Mouse (Mus musculus) forebrain, embryonic 11.5 days (tissue): ENCODE results near the gene Olfr30. TPM values are rescaled to one million over a fixed set of nuclear protein-coding genes. Genes with fewer than 3 reads are reported as not detected.
"Not testable (repeated sequence)": the region's sequence is repeated elsewhere in the genome, so short reads cannot be mapped to it uniquely, and the experiment has no call there.

Source experiments
- ATAC-seq: fragments of 200-750 bp; cut with Nextera tagmentation; replicated peaks from 2 replicates; pipeline ENCODE4 v1.8.0; 2017; ENCODE audit warnings: moderate TSS enrichment; ENCODE audit not compliant: low FRiP score
- DNase-seq: peaks from one replicate; pipeline ENCODE4 v3.0.0-alpha.2; 2017; ENCODE audit warnings: low spot score
- H3K27ac ChIP-seq: fragments of 300-500 bp; sonication (generic); 2 replicates; pipeline ENCODE4 v1.5.1; 2014; ENCODE audit warnings: low read depth, low read length
- H3K27me3 ChIP-seq: fragments of 300-500 bp; sonication (generic); 2 replicates; pipeline ENCODE4 v1.6.1; 2014; ENCODE audit warnings: mild to moderate bottlenecking, low read length, mixed read lengths; ENCODE audit not compliant: control insufficient read depth, insufficient read depth
- H3K36me3 ChIP-seq: fragments of 300-500 bp; sonication (generic); 2 replicates; pipeline ENCODE4 v1.6.1; 2014; ENCODE audit warnings: mild to moderate bottlenecking, low read length, moderate library complexity, mixed read lengths; ENCODE audit not compliant: control insufficient read depth, insufficient read depth
- H3K4me1 ChIP-seq: fragments of 300-500 bp; sonication (generic); replicated peaks from 2 replicates; pipeline ENCODE4 v1.6.1; 2014; ENCODE audit warnings: low read length, mixed read lengths; ENCODE audit not compliant: control insufficient read depth, insufficient read depth
- H3K4me2 ChIP-seq: fragments of 300-500 bp; sonication (generic); 2 replicates; pipeline ENCODE4 v1.6.1; 2014; ENCODE audit warnings: low read depth, mild to moderate bottlenecking, low read length, moderate library complexity, mixed read lengths; ENCODE audit not compliant: severe bottlenecking
- H3K4me3 ChIP-seq: fragments of 300-500 bp; sonication (generic); 2 replicates; pipeline ENCODE4 v1.5.1; 2014; ENCODE audit warnings: low read depth, low read length
- H3K9ac ChIP-seq: fragments of 300-500 bp; sonication (generic); 2 replicates; pipeline ENCODE4 v1.6.1; 2014; ENCODE audit warnings: low read length
- H3K9me3 ChIP-seq: fragments of 300-500 bp; sonication (generic); 2 replicates; pipeline ENCODE4 v1.6.1; 2016; ENCODE audit warnings: low read length, mixed read lengths; ENCODE audit not compliant: control insufficient read depth
- WGBS: fragments of 180-500 bp; shearing (Covaris S2); extraction: QIAGEN DNeasy Blood & Tissue Kit; methylation state at CpG from one replicate; pipeline ENCODE4 v1.1.7; 2014; 5-methylcytosine and 5-hydroxymethylcytosine counted together
- polyA plus RNA-seq: library from polyadenylated mRNA; unstranded; fragments of >200 nt; fragmentation: Nextera tagmentation; extraction: Ambion mirVana; gene quantifications from 2 replicates; pipeline ENCODE4 v1.2.1, GENCODE M21; 2014

Olfr30 gene
- polyA plus RNA-seq = not detected in 2 replicates

GRCm38 (mm10) chr11:58462170-58462569 is at the start of gene Olfr30:
Gene Olfr30, minus strand, starts transcription at chr11:58462270.
- Histone ChIP-seq H3K9ac (no peak within 1 kb of the TSS), H3K27ac (no peak within 1 kb of the TSS), H3K36me3 (no peaks in the 10 kb centered on the region), H3K9me3 (no peaks in the 10 kb centered on the region), H3K27me3 (no peaks in the 10 kb centered on the region), H3K4me3 (no peak within 1 kb of the TSS), H3K4me1 (no peaks in the 10 kb centered on the region), H3K4me2 (no peak within 1 kb of the TSS)
- DNase-seq (no peak), ATAC-seq (no peak)

GRCm38 (mm10) chr11:58509058-58509457 is 47.0 kb upstream of the Olfr30 start:
- H3K27me3 ChIP-seq, H3K36me3 ChIP-seq, H3K4me1 ChIP-seq, ATAC-seq, H3K27ac ChIP-seq, H3K9me3 ChIP-seq, DNase-seq, H3K4me3 ChIP-seq, H3K4me2 ChIP-seq, H3K9ac ChIP-seq: not testable (repeated sequence)
- whole genome bisulfite sequencing = 88% methylated on average over 19 of the region's 19 CpGs

GRCm38 (mm10) chr11:58502472-58502871 is 40.4 kb upstream of the Olfr30 start, which contains the start of gene Olfr331:
Gene Olfr331, minus strand, starts transcription at chr11:58502572.
- not testable (repeated sequence) for H3K27me3 ChIP-seq, H3K4me2 ChIP-seq, H3K4me1 ChIP-seq, H3K9ac ChIP-seq, DNase-seq, H3K4me3 ChIP-seq, ATAC-seq, H3K27ac ChIP-seq, H3K9me3 ChIP-seq, H3K36me3 ChIP-seq

GRCm38 (mm10) chr11:58499290-58499689 is 37.2 kb upstream of the Olfr30 start:
- no peak overlapping the region for H3K27ac ChIP-seq
- H3K9me3 ChIP-seq = no peaks in the 10 kb centered on the region
- no peak overlapping the region for H3K4me3 ChIP-seq
- ATAC-seq (no peak), DNase-seq (no peak)
- H3K9ac ChIP-seq = no peak overlapping the region
- no peaks in the 10 kb centered on the region for H3K36me3 ChIP-seq
- H3K4me1 ChIP-seq = no peaks in the 10 kb centered on the region
- 63% methylated on average over 3 of the region's 3 CpGs for WGBS
- no peaks in the 10 kb centered on the region for H3K27me3 ChIP-seq
- H3K4me2 ChIP-seq = no peak overlapping the region

DNA sequence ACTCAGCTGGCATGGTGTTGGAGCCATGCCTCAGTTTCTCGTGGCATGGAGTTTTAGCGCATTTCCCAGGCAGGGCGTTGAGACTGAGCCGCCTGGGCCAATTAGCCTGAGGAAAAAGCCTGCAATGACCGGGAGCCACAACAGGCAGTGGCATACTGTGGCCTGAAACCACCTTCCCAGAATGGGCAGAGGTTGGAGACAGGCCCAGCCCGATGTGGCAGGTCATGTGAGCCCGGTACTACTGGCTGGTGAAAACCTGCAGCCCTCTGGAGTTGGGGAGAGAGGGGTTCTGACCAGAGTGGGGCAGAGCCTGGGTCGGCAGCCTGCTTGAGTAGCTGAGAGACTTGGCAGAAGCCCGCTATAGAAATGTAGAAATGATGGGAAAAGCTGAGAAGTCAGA is 36.7 kb upstream of the Olfr30 start:
- Histone ChIP-seq H3K36me3 (no peaks in the 10 kb centered on the region), H3K4me3 (no peak overlapping the region), H3K9ac (no peak overlapping the region), H3K27me3 (no peaks in the 10 kb centered on the region), H3K27ac (no peak overlapping the region), H3K4me2 (no peak overlapping the region), H3K9me3 (no peaks in the 10 kb centered on the region), H3K4me1 (no peaks in the 10 kb centered on the region)
- 85% methylated on average over 9 of the region's 9 CpGs for WGBS
- ATAC-seq (no peak), DNase-seq (no peak)

GRCm38 (mm10) chr11:58492455-58492854 is 30.4 kb upstream of the Olfr30 start, which contains the start of gene Olfr332:
Gene Olfr332, minus strand, starts transcription at chr11:58492555.
- Histone ChIP-seq H3K4me2 (no peak within 1 kb of the TSS), H3K4me1 (no peaks in the 10 kb centered on the region), H3K9me3 (no peaks in the 10 kb centered on the region), H3K27me3 (no peaks in the 10 kb centered on the region), H3K36me3 (no peaks in the 10 kb centered on the region), H3K9ac (no peak within 1 kb of the TSS), H3K4me3 (no peak within 1 kb of the TSS), H3K27ac (no peak within 1 kb of the TSS)
- 96% methylated on average over 2 of the region's 2 CpGs for WGBS
- DNase-seq = no peak
- ATAC-seq = no peak

GRCm38 (mm10) chr11:58453592-58453991 is 8.5 kb downstream of the Olfr30 start:
- no peaks in the 10 kb centered on the region for H3K4me1 ChIP-seq
- no peaks in the 10 kb centered on the region for H3K36me3 ChIP-seq
- H3K4me2 ChIP-seq = no peak overlapping the region
- ATAC-seq = no peak
- no peak overlapping the region for H3K9ac ChIP-seq
- no peak overlapping the region for H3K4me3 ChIP-seq
- H3K9me3 ChIP-seq = no peaks in the 10 kb centered on the region
- WGBS = 79% methylated on average over 4 of the region's 4 CpGs
- no peak for DNase-seq
- H3K27ac ChIP-seq = no peak overlapping the region
- no peaks in the 10 kb centered on the region for H3K27me3 ChIP-seq

DNA sequence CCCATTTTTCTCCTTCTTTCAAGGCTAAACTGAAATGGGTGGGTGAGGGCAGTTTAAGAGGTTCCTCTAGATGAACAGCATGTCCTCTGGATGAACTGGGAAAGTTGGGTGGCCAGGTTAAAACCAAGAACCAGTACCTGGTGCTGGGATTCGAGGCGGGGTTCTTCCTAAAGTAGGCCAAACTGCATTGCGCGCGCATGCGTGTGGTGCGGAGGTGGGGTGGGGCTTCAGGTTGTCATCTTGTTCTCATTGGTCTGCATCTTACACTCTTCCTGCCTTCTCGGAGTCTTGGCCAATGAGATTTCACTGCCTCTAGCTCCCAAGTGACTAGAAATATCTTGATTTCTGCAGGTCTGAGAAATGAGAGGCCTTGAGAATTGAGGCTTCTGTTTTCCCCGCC is 9.3 kb downstream of the Olfr30 start, which contains the start of gene Lypd9:
TSS of gene Lypd9 (minus strand) at position 165 of the 400 bp plus-strand sequence.
- ATAC-seq = no peak
- no peak for DNase-seq
- no peak within 1 kb of the TSS for H3K9ac ChIP-seq
- no peak within 1 kb of the TSS for H3K4me2 ChIP-seq
- H3K27ac ChIP-seq = no peak within 1 kb of the TSS
- H3K4me3 ChIP-seq = no peak within 1 kb of the TSS
- 98% methylated on average over 9 of the region's 9 CpGs for WGBS
- no peaks in the 10 kb centered on the region for H3K27me3 ChIP-seq
- H3K4me1 ChIP-seq = no peaks in the 10 kb centered on the region
- no peaks in the 10 kb centered on the region for H3K36me3 ChIP-seq
- no peaks in the 10 kb centered on the region for H3K9me3 ChIP-seq

DNA sequence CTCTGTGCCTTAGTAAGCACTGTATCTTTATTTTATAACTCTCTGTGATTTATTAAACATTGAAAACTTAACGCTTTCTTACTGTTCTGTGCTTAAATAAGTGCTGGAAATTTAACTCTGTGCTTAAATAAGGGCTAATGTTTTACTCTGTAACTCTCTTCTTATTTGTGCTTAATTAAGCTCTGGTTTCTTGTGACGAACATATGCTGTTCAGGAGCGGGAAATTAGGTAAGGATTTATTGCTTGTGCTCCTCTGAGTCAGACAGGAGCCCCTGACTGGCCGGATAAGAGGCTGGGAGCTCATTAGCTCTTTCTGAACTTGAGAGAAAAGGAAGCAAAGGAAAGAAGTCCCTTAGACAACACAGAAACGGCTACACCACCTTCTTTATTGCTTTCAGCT is 24.2 kb downstream of the Olfr30 start:
- Histone ChIP-seq H3K4me2 (no peak overlapping the region), H3K4me3 (no peak overlapping the region), H3K4me1 (no peaks in the 10 kb centered on the region), H3K36me3 (no peaks in the 10 kb centered on the region), H3K27ac (no peak overlapping the region), H3K27me3 (no peaks in the 10 kb centered on the region), H3K9ac (no peak overlapping the region), H3K9me3 (no peaks in the 10 kb centered on the region)
- WGBS = 55% methylated on average over 5 of the region's 5 CpGs
- DNase-seq (no peak), ATAC-seq (no peak)
